Mouse (Mus musculus): ENCODE measurements around the gene Trp73.

The Trp73 gene

GRCm38 (mm10) chr4:154105381-154106001 is 34.5 kb downstream of the Trp73 start:
- in situ Hi-C loops (cut with MboI, MseI), result no loop called here

DNA sequence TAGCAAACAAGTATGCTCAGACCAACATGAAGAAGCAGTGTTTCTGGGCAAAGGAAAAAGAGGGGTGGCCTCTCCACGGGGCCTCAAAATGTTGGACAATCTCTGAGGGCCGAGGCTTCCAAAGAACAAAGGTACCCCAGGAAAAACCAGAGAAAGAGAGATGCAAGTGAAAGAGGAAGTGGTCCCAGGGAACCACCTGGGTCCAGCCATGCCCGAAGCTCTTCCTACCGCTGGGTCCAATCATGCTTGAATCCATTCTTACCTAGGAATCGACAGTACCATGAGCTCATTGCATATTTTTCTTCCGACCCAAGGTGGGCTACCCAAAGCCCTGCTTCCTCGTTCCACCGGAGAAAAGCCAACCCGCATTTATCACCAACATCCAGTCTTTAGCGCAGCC is 36.1 kb downstream of the Trp73 start:
- in situ Hi-C loops (cut with MboI, MseI), result loop anchor here (5.0 kb wide), 1 partner anchor 37 kb away; no protein-coding TSS in a partner anchor

GRCm38 (mm10) chr4:154103386-154103785 is 36.6 kb downstream of the Trp73 start:
- in situ Hi-C loops (cut with MboI, MseI), result loop anchor here (5.0 kb wide), 1 partner anchor 36 kb away; no protein-coding TSS in a partner anchor

DNA sequence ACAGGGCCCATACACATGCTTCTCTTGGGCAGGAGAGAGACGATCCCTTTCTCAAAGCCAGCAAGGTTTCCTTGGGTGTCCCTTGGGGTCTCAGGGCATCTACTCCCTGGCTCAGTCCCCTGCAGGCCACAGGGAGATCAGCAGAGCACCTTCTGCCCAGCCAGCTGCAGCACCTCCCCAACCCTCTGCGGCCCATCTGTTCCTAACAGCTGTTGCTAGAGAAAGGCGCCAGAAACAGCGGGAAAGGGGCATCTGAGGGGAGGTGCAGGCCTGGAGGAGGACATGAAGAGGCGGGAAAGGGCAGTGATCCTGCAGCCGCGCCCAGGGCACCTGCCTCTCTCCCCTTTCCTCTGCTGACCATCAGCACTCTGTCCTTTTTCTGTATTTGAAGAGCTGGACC is 40.6 kb downstream of the Trp73 start:
- in situ Hi-C loops (cut with MboI, MseI), result no loop called here

GRCm38 (mm10) chr4:154096111-154096510 is 43.9 kb downstream of the Trp73 start:
- in situ Hi-C loops (cut with MboI, MseI), result no loop called here

GRCm38 (mm10) chr4:154093210-154093609 is 46.8 kb downstream of the Trp73 start:
- in situ Hi-C loops (cut with MboI, MseI), result no loop called here

DNA sequence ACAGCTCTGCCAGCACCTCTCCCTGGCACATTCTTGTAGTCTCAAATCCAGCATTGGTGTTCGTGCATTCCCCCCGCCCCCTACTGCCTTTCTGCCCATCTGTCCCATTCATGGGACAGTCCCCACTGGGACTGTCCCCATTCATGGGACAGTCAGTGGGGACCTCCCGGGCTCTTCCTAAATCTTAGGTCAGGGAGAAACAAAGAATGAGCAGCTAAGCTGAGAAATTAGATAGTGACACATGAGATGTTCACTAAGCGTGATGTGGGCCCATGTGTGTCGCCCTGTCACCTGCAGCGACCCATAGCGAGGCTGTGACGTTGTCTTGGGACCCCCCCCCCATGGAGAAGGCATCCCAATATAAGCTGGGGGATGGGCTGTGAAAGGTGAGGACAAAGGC is 48.7 kb downstream of the Trp73 start:
- in situ Hi-C loops (cut with MboI, MseI), result no loop called here

GRCm38 (mm10) chr4:154089205-154089604 is 50.8 kb downstream of the Trp73 start:
- in situ Hi-C loops (cut with MboI, MseI), result no loop called here

- in situ Hi-C loops (cut with MboI, MseI), result no loop called here
These were observed 53.6 kb downstream of the Trp73 start for GRCm38 (mm10) chr4:154086436-154086835.

- in situ Hi-C loops (cut with MboI, MseI), result no loop called here
These were observed 54.2 kb downstream of the Trp73 start for GRCm38 (mm10) chr4:154085856-154086255.

GRCm38 (mm10) chr4:154081974-154082373 is 58.0 kb downstream of the Trp73 start:
- in situ Hi-C loops (cut with MboI, MseI), result no loop called here

DNA sequence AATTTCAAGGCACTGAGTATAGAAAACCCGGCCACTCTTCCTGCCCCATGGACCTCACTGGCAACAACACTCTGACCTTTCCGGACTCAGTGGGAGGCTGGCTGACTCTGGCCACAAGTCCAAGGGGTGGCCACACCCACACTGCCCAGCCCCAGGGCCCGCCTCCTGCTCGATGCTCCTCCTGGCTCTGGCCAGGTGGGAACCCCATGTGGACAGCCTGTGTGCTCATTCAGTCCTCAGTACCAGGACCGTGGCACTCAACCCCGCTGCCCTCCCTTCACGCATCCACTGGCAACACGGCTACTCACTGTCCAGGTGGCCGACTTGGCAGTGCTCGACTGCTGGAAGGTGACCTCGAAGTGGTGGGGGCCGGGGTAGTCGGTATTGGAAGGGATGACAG is 59.0 kb downstream of the Trp73 start:
- in situ Hi-C loops (cut with MboI, MseI), result no loop called here

- in situ Hi-C loops (cut with MboI, MseI), result no loop called here
These were observed 59.8 kb downstream of the Trp73 start for GRCm38 (mm10) chr4:154080211-154080610.

DNA sequence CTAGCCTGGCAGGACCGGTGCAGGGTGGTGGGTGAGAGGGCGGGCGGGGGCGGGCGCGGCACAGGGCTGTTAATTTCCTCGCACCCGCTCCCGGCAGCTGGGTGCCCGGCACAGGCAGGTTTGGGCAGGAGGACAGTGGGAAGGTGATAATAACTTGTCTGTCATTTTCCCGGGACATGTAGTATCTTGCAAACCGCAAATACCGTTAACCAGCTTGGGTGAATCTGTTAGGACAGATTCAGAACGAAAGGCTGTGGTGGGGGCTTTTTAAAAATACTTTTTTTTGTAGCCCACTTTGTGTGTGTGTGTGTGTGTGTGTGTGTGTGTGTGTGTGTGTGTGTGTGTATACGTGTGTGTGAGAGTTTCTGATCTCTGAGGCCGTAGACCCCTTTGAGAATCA is 68.1 kb downstream of the Trp73 start:
- in situ Hi-C loops (cut with MboI, MseI), result no loop called here

- in situ Hi-C loops (cut with MboI, MseI), result no loop called here
These were observed 68.5 kb downstream of the Trp73 start for GRCm38 (mm10) chr4:154071521-154071920.

DNA sequence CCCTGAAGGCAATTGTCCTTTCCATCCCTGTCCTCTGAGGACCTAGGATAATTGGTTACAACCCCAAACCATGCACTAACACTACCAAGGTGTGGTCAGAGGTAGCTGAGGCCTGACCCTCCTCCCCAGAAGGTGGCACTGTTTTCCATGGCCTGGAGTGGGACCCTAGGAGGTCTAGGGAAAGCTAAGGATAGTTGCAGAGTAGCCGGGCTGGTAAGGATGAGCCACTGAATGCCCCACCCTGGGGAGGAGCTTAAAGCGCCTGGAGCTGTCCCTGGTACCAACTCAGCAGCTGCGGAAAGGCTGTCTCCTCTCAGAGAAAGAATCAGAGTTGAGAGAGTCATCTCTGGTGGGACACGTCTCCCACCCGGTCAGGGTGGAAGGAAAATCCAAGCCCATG is 69.1 kb downstream of the Trp73 start:
- in situ Hi-C loops (cut with MboI, MseI), result no loop called here

GRCm38 (mm10) chr4:154064827-154065773 is 74.9 kb downstream of the Trp73 start:
- in situ Hi-C loops (cut with MboI, MseI), result loop anchor here (5.0 kb wide), 1 partner anchor 37 kb away; no protein-coding TSS in a partner anchor

- in situ Hi-C loops (cut with MboI, MseI), result no loop called here
These were observed 82.3 kb downstream of the Trp73 start for GRCm38 (mm10) chr4:154057696-154058095.

DNA sequence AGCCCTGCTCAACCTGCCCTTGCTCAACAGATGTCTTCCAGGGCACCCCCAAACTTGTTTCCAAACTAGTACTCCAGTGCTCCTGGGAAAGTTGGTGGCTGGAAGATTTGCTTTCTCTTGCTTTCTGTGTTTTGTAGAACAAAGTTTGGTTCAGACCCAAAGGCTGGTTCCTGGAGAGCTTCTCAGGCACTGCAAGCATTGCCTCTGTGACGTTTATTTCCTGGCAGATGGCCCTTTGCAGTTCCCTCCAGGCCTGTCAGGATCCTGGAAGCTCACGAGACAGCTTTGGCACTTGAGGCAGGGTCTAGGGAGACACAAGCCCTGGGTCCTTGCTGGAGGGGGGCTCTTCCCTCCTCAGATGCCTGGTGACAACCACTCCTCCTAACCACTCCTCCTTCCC is 83.3 kb downstream of the Trp73 start:
- in situ Hi-C loops (cut with MboI, MseI), result no loop called here

GRCm38 (mm10) chr4:154056046-154056445 is 84.0 kb downstream of the Trp73 start:
- in situ Hi-C loops (cut with MboI, MseI), result no loop called here

DNA sequence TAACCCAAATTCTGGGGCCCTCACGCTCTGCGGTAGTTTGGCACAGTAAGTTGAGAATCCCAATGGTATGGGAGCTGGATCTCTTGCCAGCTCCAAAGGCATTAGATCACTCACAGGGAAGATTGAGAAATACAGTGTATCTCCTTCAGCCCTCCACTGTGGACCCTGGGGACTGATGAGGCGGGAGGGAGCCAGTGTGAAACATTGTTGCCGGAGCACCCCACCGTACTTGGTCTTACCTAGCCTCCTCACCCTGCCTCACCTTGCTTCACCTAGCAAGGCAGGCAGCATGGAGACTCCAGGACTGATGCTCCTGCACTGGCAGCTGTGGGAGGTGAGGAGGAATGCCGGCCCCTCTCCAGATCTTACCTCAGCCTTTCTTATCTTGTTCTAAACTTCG is 84.5 kb downstream of the Trp73 start:
- in situ Hi-C loops (cut with MboI, MseI), result no loop called here

DNA sequence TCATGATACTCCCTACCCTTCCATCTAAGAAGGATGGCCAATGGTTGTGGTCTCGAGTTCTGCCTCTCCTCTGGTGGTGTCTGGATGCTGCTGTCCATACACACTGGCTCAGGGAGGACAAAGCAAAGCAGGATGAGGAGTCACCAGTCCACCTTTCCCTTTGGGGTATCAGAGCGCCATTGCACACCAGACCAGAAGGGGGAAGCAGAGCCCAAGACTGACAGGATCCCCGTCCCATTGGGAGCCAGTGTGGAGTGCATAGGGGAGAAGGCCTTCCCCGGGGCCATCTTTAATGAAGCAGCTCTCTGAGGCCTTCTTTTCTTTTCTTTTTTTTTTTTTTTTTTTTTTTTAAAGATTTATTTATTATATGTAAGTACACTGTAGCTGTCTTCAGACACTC is 86.9 kb downstream of the Trp73 start:
- in situ Hi-C loops (cut with MboI, MseI), result no loop called here

GRCm38 (mm10) chr4:154051401-154051800 is 88.6 kb downstream of the Trp73 start:
- in situ Hi-C loops (cut with MboI, MseI), result no loop called here

All from T-helper 1 cell (primary cell).